Mouse (Mus musculus) effector memory CD4-positive, alpha-beta T cell, adult 7 months (primary cell): Measurements from ENCODE around the gene Acvr2b. TPM values are rescaled to one million over a fixed set of nuclear protein-coding genes. Genes with fewer than 3 reads are reported as not detected.

Experiments
- polyA plus RNA-seq: library from polyadenylated mRNA; unstranded; fragments of 100-300 nt; shearing (Covaris generic); gene quantifications from one replicate; pipeline ENCODE4 v1.2.1, GENCODE M21; 2017

Gene Acvr2b
- polyA plus RNA-seq, result not detected

GRCm38 (mm10) chr9:119401801-119402214 lies at the start of gene Acvr2b:
TSS of gene Acvr2b (plus strand) at chr9:119402118.

GRCm38 (mm10) chr9:119357331-119358057 lies 44.4 kb upstream of the Acvr2b start, which contains the start of gene Xylb:
TSS of gene Xylb (plus strand) at chr9:119357381.

GRCm38 (mm10) chr9:119365284-119365683 lies 36.6 kb upstream of the Acvr2b start, which contains the start of gene Slc22a14:
TSS of gene Slc22a14 (minus strand) at chr9:119365553.

DNA sequence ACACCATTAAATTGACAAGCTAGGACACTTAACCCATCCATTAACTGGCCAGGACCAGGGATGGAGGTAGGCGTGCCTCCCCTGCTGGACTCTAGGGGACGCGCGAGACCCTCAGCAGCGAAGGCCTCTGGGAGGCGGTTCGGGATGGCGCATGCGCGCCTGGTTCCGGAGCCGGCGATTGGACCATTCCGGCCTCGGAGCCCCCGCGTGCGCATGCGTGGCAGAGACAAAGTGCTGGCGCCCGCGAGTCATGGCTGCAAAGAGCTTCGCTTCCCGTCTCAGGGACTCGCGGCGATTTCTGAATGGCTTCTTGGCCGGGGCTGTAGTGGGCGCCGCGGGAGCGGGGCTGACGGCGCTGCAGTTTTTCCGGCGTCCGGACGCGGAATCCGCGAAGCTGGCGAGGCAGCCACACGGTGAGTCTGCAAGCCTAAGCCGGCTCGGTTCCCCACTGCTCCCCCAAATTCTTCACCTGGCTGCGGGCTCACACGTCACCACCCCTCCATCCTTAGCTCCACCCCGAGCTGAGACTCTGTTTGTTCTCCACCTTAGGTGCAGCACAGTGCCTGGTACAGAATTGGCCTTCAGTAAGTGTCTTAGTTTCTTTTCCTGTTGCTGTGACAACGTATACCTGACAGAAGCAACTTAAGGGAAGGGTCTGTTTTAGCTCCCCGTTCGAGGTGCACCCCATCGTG lies 43.0 kb downstream of the Acvr2b start, which contains the start of gene Exog:
Exog (plus strand) TSS at position 206 of the 692 bp plus-strand sequence.

Other genes starting within 250 kb of the Acvr2b start
- gene Acaa1b, start 245.0 kb upstream of the Acvr2b start, polyA plus RNA-seq, result 0.54 TPM
- gene Gm47289, start 243.0 kb upstream of the Acvr2b start, polyA plus RNA-seq, result not detected
- gene Slc22a13, start 193.0 kb upstream of the Acvr2b start, polyA plus RNA-seq, result 0.63 TPM
- 37.2 TPM for gene Oxsr1, start 79.7 kb upstream of the Acvr2b start, polyA plus RNA-seq
- gene Acaa1a, start 62.4 kb upstream of the Acvr2b start, polyA plus RNA-seq, result 82.9 TPM
- gene Myd88, start 60.7 kb upstream of the Acvr2b start, polyA plus RNA-seq, result 61.7 TPM
- not detected for gene Xylb, start 44.7 kb upstream of the Acvr2b start, polyA plus RNA-seq
- gene Slc22a14, start 36.6 kb upstream of the Acvr2b start, polyA plus RNA-seq, result not detected
- 2.7 TPM for gene Exog, start 42.8 kb downstream of the Acvr2b start, polyA plus RNA-seq
- gene Scn5a, start 176.9 kb downstream of the Acvr2b start, polyA plus RNA-seq, result not detected